Mouse (Mus musculus) thymus, postnatal 36 days (tissue): ENCODE data around the gene Map2k5.
A peak's percentile ranks its signal among the peaks of the same experiment; 100 is the strongest.

ENCODE experiments used
- DNase-seq, 2 experiments: peaks; one replicate each; pipeline ENCODE4 v3.0.0; 2022; ENCODE audit warnings: mixed read lengths in 2 of 2

The Map2k5 gene

DNA sequence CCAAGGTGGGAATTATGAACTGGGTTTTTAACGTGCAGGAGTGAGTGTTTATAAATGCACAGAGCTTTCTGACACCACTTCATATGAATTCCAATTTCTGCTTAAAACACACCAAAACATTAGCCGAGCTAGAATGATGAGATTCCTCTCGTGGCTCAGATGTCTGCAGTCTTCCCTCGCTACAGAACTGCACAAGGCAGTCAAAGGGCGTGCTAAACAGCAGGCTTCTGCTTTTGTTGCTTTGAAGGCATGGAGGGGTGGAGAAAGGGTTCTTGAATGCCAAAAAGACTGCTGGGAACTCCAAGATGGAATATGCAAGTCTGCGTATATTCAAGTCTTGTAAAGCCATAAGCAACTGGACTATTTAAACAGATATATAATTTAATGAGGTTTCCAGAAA is 38.4 kb downstream of the Map2k5 start:
- DNase-seq = no peak

DNA sequence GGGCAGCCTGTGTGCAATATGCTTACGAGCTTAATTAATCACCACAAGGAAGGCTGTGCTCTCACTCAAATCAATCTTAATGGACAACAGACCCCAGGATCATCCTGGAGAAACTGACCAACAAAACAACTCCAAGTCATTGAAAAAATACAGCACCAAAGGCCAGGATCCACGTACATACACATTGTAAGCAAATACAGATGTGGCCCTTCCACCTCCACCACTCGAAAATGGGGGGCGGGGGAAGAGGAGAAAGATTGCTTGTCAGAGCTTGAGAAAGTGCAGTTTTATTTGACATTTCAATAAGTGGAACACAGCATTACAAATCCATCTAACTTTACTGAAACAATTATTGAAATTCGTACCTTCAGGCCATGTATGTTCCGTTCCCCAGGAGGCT is 39.0 kb downstream of the Map2k5 start:
- DNase-seq = no peak

DNA sequence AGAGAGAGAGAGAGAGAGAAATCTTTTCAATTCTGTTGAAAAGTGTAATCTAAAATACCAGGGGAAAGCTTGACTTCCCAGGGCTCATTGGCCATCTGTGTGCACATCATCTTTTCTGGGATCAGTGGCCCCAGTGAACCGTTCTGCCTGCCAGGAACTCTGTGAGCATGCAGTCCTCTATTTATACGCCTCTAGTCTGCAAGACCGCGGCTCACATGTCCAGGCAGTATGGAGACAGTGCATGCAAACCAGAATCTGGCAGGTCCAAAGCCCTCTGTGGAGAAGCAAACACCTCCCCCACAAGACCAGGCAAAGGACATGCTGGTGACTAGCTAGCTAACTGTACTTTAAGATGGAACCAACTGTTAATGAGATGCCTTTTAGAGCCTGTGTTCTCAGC is 41.9 kb downstream of the Map2k5 start:
- DNase-seq = no peak

DNA sequence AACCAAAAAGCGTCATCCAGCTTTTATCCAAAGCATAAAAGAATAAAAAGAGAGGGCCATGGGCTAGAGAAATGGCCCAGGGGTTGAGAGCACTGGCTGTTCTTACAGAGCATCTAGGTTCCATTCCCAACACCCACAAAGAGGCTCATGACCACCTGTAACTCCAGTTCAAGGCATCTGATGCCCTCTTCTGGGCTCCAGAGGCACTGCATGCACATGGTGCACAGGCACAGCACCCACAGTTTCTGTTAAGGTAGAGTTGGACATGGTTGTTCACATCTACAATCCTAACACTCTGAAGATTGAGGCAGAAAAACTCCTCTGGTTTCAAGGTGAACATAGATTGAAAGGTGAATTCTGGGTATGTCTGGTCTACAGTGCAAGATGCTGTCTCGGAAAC is 44.6 kb downstream of the Map2k5 start:
- DNase-seq = peak; percentile 9 to 15

DNA sequence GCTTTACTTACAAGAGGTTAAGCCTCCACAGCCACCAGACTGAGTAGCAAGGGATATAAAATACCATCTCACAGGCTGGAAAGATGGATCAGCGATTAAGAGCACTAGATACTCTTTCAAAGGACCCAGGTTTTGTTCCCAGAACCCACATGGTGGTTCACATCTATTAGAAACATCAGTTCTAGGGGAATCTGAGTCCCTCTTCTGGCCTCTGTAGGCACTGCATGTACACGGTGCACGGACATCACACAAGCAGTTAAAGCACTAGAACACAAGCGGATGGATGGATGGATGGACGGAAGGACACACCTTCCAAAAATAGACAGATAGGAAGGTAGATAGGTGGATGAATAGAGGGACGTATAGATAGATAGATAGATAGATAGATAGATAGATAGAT is 46.5 kb downstream of the Map2k5 start:
- DNase-seq = peak in 1 of 2 experiments; percentile 3

DNA sequence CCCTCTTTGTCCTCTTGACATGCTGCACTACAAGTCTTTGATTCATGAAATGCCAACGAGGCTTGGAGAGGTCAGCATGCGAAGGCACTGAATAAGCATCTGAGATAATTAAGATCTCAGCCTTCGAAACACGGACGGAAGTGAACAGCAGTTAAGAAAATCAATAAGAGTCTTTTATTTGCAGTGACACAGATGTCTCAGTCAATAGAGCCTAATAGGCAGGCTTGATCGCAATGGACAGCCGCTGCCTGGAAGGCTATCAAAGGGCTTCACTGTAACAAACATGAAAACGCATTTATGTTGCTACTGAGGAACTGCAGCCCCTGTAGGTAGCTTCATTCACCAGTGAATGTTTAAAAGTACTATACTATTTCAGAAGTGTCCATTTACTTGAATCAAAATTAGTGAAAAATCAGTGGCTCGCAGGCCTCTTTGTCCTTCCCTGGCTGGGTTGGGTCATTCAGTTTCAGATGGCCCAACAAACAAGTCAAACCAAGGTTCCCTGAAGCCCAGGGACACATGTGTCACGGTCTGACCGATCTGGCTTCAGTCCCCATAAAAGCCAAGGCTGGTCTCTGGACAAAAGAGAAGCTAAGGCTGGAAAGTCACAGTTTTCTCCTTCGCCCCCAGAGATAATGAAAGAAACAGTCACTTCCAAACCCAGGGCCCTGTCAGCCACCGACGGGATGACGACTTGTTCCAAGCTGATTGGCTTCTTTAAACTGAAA is 48.6 kb downstream of the Map2k5 start:
- DNase-seq = no peak

DNA sequence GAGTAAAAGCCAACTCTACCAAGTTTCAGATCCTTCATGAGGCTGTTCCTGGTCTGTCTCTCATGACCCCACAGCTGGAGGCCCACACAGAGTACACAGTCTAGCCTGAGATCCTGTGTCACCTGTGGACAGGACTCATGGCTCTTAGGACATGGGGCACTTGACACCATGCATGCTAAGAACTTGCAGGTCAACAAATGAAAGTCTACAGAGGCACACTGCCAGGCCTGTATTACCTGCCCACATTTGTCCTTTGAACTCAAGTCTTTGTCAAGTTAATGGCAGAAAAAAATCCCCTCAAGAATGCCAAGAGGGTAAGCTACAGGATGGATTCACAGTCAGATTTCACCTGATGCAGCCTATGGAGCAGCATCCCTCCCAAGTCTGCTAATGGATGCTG is 62.5 kb downstream of the Map2k5 start:
- DNase-seq = no peak

DNA sequence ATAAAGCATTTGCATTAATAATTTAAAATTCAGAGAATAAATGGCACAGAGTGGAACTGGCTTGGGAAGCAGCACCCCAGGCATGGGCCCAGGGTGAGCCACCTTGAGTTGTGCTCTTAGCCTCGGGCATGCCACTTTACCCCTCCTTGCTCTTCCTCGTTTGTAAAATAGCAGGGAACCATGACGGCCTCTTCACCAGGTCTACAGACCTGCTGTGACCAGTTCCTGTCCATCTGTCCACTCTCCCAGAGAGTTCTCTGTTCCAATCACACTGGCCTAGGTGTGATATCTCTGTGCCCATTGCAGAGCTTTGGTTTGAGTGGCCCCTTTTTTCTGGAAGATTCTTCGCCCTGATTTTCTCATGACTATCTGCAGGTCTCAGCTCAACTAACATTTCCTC is 63.6 kb downstream of the Map2k5 start:
- DNase-seq = no peak

DNA sequence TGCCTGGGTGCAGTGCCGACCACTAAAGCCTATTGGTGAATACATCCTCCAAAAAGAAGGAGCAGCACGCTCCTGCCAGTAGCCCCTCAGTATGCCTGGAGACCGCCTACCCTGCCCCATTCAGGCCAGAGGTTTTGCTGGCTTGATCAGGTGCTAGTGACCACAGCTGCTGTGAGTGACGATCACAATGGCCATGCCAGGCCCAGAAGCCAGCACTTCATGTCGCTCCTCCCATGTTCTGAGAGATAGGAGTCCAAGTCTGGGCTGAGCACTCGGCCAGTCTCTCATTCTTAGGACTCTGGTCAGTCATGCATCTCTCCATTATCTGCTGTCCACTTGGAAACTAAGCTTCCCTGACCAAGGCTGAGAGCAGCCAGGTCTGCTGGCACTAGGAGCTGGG is 67.7 kb downstream of the Map2k5 start:
- DNase-seq = no peak

DNA sequence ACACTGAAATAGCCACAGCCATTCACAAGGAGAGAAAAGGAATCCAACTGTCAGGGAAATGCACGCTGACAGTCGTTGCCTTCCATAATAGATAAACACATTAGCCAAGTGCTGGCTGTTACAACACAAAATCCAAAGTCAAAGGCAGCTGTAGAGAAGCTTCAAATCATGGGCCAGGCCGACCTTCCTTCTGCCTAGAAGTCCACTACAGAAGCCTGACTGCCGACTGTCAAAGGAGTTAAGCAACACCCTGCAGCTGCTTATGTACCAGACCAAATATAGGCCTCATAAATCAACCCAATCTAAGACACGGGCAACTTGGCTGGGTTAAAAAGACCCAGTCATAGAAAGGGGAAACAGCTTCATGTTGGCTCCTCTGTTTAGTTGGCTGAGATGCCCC is 68.7 kb downstream of the Map2k5 start:
- DNase-seq = no peak

DNA sequence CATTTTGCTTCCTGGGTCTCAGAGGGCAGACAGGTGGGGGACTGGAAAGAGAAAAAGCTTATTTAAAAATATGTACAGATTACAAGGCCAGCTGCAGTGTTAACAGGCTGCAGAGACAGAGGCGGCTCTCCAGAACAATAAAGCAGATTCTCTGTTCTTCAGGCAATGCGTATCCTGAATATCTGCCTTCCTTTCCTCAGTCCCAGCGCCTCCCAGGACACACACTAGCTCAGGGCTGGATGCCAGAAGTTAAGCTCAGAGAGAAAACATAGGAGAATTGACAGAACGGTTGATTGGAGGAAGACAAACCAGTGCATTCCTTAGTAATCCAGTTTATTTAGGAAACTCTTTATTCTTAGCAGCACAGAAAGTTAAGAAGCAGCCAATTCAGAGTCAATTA is 69.3 kb downstream of the Map2k5 start:
- no peak for DNase-seq

DNA sequence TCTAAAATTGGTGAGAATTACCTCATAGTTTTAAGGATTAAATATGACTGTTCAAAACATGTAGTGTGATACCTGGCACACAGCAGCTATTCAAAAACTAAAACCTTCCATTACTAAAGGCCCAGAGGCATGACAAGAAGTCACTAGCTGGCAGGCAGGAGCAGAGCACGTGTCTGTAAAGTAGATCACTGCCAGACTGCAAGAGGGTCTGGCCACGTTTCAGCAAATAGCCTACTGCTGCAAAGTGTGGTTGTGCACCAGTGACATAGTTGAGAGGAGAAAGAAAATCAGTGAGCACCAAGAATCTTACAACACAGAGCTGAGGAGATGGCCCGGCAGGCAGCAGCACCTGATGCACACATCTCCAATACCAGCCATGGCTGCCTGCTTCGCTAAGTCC is 75.2 kb downstream of the Map2k5 start:
- no peak for DNase-seq

DNA sequence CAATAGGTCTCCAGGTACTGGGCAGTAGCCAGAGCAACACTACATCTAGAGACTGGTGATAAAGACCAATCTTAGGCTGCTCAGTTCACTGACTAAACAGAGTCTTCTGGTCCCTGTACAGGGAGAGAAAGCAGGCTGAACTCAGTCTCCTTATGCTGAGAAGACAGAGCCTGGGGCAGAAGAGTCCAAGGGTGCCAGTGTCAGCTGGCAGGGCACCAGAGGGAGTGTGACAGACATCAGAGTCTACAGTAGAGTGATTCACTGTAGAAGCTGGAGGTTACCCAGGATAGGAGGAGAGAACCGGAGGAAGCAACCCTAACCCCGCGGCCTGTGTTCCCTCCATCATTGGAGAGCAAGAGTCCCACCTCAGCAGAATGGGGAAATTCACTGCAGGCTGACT is 79.0 kb downstream of the Map2k5 start:
- DNase-seq = no peak

DNA sequence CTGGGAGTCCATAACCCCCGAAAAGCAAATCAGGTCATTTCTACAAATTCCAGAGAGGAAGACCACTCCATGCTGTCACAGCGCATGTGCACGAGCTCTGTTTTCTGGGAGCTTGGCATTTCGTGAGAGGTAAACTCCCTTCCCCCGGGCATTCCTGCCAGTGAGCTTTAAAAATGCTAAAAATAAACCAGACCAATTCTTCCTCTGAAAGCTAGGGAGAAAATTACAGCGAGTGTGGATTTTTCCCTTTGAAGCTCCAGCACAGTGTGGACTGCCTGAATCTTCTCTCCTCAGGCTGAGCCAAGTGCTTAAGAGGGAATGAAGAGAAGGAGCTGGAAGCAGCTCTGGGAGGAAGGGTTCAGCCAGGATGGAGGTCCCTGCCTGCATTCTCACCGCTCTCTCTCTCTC is 82.1 kb downstream of the Map2k5 start:
- DNase-seq = no peak

DNA sequence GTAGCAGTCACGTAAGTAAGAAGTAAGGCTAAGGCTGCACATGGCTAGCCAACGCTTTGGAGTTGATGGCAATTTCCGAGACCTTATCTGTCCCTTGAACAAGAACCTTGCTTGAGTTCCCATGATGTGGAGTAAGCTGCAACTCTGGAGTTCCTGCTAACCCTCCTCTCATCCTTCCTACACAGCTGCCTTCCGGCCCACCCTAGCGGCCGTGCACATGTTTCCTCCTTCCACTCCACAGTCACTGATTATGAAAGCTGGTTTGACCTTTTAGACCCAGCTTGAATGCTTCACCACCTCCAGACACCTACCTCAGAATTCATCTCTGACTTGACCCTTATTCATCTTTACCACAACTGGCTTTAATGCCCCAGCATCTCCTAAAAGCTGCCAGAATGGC is 82.9 kb downstream of the Map2k5 start:
- DNase-seq = no peak

DNA sequence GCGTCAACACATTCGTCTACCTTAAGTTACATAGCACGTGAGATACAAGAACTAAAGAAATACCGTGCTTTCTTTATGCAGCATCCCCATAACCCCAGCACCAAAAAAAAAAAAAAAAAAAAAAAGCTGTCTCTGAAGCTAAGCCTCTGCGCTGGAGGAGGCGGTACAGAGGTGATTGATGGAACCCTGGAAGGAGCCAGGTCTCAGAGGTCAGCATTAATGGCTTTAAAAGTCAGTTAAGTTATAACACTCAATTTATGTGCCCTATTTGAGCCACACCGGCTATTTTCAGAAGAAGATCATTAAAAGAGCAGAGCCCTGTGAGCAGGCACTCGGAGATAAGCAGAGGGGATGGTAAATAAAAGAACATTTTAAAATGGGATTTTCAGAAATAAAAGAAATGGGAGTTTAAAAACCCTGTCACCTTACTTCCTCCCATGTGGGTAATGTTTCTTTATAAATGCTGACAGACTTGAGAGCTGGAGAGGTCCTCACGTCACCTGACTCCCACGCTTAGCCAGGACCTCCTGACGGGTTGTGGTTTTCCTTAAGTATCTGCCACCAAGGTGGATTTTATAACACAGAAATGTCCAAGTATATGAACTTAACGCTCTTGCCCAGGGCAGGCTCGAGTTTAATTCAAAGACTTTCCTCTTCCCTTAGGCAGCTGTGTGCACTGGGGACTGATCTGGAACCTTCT is 83.8 kb downstream of the Map2k5 start:
- no peak for DNase-seq

DNA sequence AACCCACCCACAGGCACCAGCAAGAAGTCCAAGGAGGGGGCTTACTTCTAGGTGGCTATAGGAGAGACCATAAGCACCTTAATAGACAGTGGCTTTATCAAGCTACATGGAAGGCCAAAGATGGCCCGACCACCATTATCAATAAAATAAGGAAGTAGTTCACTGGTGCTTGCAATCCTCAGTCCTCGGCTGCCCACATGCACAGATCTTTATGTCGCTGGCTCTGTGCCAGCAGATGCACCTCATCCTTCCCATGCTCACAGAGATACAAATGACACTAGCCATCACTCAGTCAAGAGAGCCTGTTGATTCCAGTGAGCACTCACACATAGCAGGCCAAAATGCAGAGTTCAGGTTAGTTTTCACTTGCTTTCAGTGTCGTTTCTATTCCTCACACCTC is 89.0 kb downstream of the Map2k5 start:
- DNase-seq = no peak

DNA sequence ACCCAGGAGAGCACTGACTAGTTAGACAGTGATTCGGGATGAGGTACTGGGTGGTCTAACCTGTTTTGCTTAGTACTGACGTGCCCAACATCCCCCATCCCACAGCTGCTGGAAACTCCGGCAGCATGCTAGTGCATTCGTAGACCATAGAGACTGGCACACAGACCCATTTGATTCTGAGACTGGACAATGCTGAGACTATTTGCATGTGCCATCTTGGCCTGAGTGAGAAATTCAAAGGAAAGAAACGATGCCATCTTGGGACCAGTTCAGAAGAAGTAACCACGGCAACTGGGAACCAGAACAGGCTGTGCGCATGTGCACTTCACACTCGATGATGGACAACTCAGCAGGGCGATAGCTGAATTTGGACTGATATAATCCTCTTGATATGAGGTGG is 93.3 kb downstream of the Map2k5 start:
- DNase-seq = no peak

DNA sequence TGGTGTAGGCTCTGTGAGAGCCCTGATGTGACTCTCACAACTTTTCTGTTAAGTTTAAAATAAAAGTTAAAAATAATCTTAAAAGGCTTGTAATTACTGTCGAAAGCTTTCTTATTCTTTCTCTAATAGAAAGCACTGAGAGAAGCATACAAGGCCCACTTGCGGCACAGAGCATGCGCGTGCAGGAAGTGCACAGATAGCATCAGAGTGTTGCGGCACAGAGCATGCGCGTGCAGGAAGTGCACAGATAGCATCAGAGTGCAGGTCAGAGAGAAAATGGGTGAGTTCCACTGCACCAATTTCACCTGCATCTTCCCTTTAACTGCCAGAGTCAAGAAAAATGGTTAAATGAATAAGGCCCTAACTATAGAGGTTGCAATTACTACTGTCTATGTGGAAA is 95.7 kb downstream of the Map2k5 start:
- DNase-seq = peak; percentile 25 to 56

DNA sequence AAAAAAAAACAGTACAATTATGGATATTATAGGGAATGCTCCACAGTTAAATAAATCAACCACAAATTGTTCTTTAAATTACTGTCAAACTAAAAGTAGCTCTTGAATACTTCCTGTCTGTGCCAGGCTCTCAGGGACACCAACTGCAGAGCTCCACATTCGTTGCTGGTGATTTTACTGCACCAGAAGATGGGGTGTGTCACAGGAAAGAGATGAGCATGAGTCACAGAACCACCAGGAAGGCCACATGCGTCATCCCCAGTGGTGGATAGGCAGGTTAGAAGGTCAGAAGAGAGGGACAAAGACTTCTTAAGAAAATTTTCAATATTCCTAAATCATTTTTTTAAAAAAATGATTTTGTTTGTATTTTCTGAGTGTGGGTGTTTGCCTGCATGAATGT is 96.6 kb downstream of the Map2k5 start:
- no peak for DNase-seq

DNA sequence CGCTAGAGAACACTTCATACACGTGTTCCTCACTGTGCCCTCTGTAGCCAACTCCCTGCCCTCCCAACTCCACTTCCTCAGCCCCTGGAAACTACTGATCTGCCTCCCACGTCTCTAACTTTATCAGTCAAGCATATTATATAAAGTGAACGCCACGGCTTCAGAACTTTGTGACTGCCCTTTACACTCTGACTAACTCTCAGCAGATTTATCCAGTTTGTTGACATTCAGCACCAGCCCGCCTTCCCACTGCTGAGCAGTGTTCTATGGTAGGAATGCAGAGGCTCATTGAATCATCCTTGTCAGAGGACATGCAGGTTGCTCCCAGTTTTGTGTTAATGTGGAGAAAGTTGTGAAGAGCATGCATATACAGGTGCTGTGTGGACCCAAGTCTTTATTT is 103.9 kb downstream of the Map2k5 start:
- DNase-seq = no peak

DNA sequence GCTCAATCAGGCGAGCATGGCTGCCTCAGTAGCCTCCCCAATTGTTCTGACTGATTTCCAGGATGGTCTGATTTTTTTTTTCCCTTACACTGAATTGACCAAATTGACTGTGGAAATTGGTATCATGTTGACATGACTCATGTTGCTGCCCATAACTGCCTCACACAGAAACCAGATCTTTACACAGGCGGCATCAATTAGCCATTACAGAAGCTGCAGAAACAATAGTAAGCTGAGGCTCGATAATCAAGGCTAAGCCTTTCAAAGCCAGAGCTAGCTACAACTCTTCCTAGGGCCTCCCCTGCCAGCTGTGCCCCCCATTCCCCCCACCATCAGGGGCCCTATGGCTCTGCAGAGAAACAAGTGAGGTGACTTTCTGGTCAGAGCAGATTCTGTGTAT is 107.9 kb downstream of the Map2k5 start:
- DNase-seq = no peak

DNA sequence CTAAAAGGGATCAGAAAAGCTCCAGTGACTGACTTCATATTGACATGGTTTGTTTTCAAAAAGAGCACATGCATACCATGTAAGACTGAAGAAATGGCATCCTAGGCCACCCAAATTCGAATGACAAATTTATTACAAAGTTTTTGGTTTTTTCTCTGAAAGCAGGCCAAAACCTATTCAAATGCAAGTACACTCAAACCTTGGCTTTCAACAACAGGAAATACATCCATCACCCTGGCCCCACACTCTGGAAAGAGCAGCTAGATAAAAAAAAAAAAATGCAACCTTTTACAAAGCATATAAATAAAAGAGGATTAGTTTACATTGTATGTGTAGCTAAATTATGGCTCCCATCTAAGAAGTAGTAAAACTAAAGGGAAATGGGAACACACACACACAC is 114.5 kb downstream of the Map2k5 start:
- no peak for DNase-seq

DNA sequence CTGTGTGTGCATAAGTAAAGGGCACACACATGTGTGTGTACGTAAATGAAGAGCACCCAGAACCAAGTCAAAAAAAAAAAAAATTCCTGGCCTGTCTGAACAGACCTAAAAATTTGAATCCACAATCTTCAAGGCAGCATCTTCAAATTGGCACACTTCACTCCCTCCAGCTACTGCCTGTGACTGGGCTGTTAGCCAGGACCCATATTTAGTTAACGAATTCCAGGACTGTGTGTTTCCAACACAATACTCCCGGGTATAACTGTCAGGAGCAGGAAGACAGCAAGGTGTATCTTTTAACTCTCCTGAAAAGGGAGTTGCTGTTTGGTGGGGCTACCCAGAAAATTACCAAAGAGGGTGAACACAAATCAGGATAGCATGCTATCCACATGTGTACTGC is 118.9 kb downstream of the Map2k5 start:
- DNase-seq = no peak

DNA sequence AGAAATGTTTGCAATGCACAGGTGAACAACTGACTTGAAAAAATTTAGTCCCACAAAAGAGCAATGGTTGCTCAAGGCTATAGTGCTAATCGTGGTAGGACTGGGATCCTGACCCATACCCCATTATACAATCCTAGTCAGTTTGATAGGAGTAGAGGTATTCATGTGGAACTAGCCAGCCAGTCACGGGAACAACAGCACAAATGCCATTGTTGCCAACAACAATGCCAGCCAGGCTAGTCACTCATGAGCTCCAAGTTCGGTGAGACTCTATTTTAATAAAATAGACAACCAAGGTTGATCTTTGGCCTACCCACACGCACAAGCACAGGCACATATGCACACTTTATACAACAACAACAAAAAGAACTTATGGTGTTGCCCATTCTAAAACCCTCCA is 120.0 kb downstream of the Map2k5 start:
- no peak for DNase-seq
